Mouse (Mus musculus) forebrain, embryonic 11.5 days (tissue): ENCODE data around the gene Ap1g2. TPM values are rescaled to one million over a fixed set of nuclear protein-coding genes. Genes with fewer than 3 reads are reported as not detected.

ENCODE experiments used
- ATAC-seq: fragments of 200-750 bp; cut with Nextera tagmentation; replicated peaks from 2 replicates; pipeline ENCODE4 v1.8.0; 2017; ENCODE audit warnings: moderate TSS enrichment; ENCODE audit not compliant: low FRiP score
- DNase-seq: peaks from one replicate; pipeline ENCODE4 v3.0.0-alpha.2; 2017; ENCODE audit warnings: low spot score
- H3K27ac ChIP-seq: fragments of 300-500 bp; sonication (generic); 2 replicates; pipeline ENCODE4 v1.5.1; 2014; ENCODE audit warnings: low read depth, low read length
- H3K27me3 ChIP-seq: fragments of 300-500 bp; sonication (generic); 2 replicates; pipeline ENCODE4 v1.6.1; 2014; ENCODE audit warnings: mild to moderate bottlenecking, low read length, mixed read lengths; ENCODE audit not compliant: control insufficient read depth, insufficient read depth
- H3K36me3 ChIP-seq: fragments of 300-500 bp; sonication (generic); 2 replicates; pipeline ENCODE4 v1.6.1; 2014; ENCODE audit warnings: mild to moderate bottlenecking, low read length, moderate library complexity, mixed read lengths; ENCODE audit not compliant: control insufficient read depth, insufficient read depth
- H3K4me1 ChIP-seq: fragments of 300-500 bp; sonication (generic); replicated peaks from 2 replicates; pipeline ENCODE4 v1.6.1; 2014; ENCODE audit warnings: low read length, mixed read lengths; ENCODE audit not compliant: control insufficient read depth, insufficient read depth
- H3K4me2 ChIP-seq: fragments of 300-500 bp; sonication (generic); 2 replicates; pipeline ENCODE4 v1.6.1; 2014; ENCODE audit warnings: low read depth, mild to moderate bottlenecking, low read length, moderate library complexity, mixed read lengths; ENCODE audit not compliant: severe bottlenecking
- H3K4me3 ChIP-seq: fragments of 300-500 bp; sonication (generic); 2 replicates; pipeline ENCODE4 v1.5.1; 2014; ENCODE audit warnings: low read depth, low read length
- H3K9ac ChIP-seq: fragments of 300-500 bp; sonication (generic); 2 replicates; pipeline ENCODE4 v1.6.1; 2014; ENCODE audit warnings: low read length
- H3K9me3 ChIP-seq: fragments of 300-500 bp; sonication (generic); 2 replicates; pipeline ENCODE4 v1.6.1; 2016; ENCODE audit warnings: low read length, mixed read lengths; ENCODE audit not compliant: control insufficient read depth
- WGBS: fragments of 180-500 bp; shearing (Covaris S2); extraction: QIAGEN DNeasy Blood & Tissue Kit; methylation state at CpG from one replicate; pipeline ENCODE4 v1.1.7; 2014; 5-methylcytosine and 5-hydroxymethylcytosine counted together
- polyA plus RNA-seq: library from polyadenylated mRNA; unstranded; fragments of >200 nt; fragmentation: Nextera tagmentation; extraction: Ambion mirVana; gene quantifications from 2 replicates; pipeline ENCODE4 v1.2.1, GENCODE M21; 2014

Ap1g2 gene
- polyA plus RNA-seq, 1 experiment from 2014 or later, result 13.9 TPM

DNA sequence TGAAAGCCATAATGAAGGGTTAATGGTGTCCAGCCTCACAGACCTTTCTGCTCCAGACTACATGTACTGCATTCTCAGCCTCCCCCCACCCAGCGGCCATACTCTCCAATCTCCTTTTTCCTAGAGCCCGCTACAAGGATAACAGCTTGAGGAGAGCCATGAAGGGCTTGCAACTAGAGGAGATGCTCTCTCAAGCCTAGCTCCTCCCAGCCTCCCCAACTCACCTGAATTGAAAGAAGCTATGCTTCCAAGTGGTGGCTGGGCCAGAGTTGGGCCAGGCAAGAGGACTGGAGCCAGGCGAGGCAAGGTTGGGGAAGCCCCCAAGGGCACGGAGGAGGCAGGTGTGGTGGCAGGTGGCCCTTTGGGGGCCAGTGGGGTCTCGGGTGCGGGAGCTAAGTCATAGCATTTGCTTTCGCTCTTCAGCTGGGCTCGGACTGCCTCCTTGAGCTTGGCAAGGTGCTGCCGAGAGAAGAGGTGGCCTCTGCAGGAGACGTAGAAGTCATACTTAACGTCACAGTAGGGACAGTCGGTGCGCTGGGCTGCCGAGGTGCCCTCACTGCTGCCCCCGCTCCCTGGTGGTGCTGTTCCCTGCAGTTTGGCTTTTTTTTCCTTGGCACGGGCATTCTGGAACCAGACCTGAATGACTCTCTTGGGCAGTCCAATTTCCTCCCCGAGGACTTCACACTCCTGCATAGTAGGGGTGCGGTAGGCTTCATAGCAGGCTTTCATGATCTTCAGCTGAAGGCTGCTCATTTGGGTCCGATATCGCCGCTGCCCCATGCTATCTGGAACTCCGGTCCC lies 42.6 kb downstream of the Ap1g2 start:
- H3K4me2 ChIP-seq, result no peak overlapping the region

DNA sequence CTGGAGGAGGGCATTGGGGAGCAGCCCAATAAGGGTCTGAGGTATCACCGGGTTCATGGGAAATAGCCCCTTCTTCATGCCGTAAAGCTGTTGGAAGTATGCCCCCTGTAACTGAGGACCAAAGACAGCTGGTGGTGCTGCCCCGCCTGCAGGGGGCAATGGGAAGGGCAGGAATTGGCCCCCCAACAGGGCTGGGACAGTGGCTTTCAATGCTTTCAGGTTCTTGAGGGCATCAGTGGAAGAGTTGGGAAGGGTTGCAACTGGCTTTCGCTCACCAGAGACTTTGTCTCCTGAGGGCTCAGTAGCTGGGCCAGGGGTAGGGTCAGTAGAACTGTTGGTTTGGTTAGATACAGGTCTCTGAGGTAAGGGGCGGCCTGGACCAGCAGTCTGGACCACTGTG lies 43.3 kb downstream of the Ap1g2 start:
- ATAC-seq (no peak), DNase-seq (no peak)
- Histone ChIP-seq H3K27ac (no peak overlapping the region), H3K27me3 (no peaks in the 10 kb centered on the region), H3K4me2 (no peak overlapping the region), H3K4me1 (peaks cover 9% of the 10 kb centered on the region), H3K36me3 (peaks cover 6% of the 10 kb centered on the region; the same call in 1 of the 2 replicates), H3K9ac (no peak overlapping the region), H3K4me3 (no peak overlapping the region), H3K9me3 (no peaks in the 10 kb centered on the region)
- WGBS, result 91% methylated on average over 5 of the region's 5 CpGs

More for the DNA sequence above, 42.6 kb downstream of the Ap1g2 start:
- Histone ChIP-seq H3K4me1 (peaks cover 9% of the 10 kb centered on the region), H3K9me3 (no peaks in the 10 kb centered on the region), H3K36me3 (peaks cover 6% of the 10 kb centered on the region; the same call in 1 of the 2 replicates), H3K27ac (no peak overlapping the region), H3K9ac (no peak overlapping the region), H3K4me3 (no peak overlapping the region), H3K27me3 (no peaks in the 10 kb centered on the region)
- ATAC-seq (no peak), DNase-seq (no peak)
- WGBS, result 88% methylated on average over 22 of the region's 22 CpGs

DNA sequence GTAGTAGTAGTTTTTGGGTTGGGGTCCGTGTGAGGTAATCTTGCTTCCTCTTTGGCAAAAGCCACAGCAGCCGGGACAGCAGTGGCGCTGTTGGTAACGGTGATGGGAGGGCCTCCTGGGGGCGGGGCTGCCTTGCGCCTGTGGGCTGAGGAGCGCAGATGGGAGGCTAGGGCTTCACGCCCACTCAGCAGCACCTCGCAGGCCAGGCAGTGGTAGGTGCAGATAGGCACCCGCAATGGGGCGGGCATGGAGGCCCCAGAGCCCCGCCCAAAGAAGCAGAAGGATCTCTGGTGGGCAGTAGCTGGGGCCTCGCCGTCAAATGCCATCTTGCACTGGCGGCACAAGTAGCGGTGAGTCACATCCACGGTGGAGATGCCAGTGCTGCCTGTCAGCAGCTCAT lies 43.8 kb downstream of the Ap1g2 start:
- Histone ChIP-seq H3K9ac (no peak overlapping the region), H3K4me1 (peaks cover 9% of the 10 kb centered on the region), H3K27ac (no peak overlapping the region), H3K27me3 (no peaks in the 10 kb centered on the region), H3K4me3 (no peak overlapping the region), H3K36me3 (peaks cover 6% of the 10 kb centered on the region; the same call in 1 of the 2 replicates), H3K4me2 (no peak overlapping the region), H3K9me3 (no peaks in the 10 kb centered on the region)
- ATAC-seq, result peak; percentile 48; the same call in 1 of the 2 replicates
- no peak for DNase-seq
- 37% methylated on average over 17 of the region's 17 CpGs for WGBS

DNA sequence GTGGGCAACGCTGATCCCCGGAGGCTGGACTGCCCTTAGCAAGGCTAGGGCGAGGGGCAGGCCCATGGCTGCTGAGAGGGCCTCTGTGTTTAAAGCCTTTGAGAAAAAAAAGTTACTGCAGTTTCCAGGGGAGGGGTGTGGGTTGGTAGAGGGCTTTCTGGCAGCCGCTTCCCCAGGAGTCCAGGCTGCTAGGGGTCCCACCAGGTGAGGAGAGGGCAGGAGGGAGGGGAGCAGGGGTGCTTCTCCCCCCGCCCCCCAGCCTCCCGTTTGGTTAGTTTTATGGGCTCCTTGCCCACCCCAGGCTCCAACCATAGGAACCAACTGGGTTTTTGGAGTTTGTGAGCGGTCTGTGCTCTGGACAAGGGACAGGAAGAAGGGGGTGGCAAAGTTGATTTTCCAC lies 44.5 kb downstream of the Ap1g2 start:
- Histone ChIP-seq H3K9ac (no peak overlapping the region), H3K4me3 (no peak overlapping the region), H3K27me3 (no peaks in the 10 kb centered on the region), H3K27ac (no peak overlapping the region), H3K4me2 (no peak overlapping the region), H3K9me3 (no peaks in the 10 kb centered on the region), H3K36me3 (peaks cover 6% of the 10 kb centered on the region; the same call in 1 of the 2 replicates), H3K4me1 (peaks cover 9% of the 10 kb centered on the region)
- DNase-seq (no peak), ATAC-seq (no peak)
- WGBS, result 40% methylated on average over 7 of the region's 7 CpGs

DNA sequence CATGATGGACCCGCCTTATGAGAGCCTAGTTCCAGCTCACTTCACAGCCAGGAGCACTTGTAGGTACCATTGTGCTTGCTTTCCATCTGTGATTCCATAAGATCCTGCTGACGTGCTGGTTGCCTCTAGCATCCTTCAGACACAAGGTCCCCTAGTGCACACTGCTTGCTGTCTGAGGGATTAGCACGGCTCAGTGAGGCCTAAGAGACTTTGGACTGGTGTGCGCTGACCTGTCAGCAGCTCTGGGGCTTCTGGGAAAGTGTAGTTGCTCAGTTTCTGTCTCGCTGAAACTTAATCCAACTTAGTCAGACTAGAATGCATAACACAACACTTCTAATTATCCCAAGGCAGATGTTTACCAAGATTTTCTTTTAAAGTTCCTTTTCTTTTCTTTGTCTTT lies 46.5 kb downstream of the Ap1g2 start:
- Histone ChIP-seq H3K4me1 (peaks cover 9% of the 10 kb centered on the region), H3K4me2 (no peak overlapping the region), H3K9me3 (no peaks in the 10 kb centered on the region), H3K4me3 (no peak overlapping the region), H3K27ac (no peak overlapping the region), H3K27me3 (no peaks in the 10 kb centered on the region), H3K9ac (no peak overlapping the region), H3K36me3 (no peaks in the 10 kb centered on the region; the same call in 1 of the 2 replicates)
- ATAC-seq (no peak), DNase-seq (no peak)
- WGBS, result 27% methylated on average over 5 of the region's 5 CpGs

DNA sequence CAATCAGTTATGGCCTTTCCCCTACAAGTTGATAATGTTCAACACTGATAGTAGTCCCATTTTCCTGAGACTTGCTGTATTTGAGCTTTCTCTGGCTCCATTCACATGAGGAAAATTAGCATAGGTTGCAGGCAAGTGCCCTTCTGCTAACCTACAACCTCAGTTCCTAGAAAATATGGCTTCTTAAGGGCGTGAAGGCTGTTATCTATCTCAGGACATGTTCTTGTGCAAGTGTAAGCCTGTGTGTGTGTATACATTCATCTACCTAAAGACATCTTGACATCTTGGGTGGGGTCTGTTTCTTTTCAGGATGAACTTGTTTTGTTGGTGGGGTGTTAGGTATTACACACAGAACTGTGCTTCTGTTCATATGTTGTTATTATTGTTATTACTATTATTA lies 47.4 kb downstream of the Ap1g2 start:
- Histone ChIP-seq H3K27ac (no peak overlapping the region), H3K36me3 (no peaks in the 10 kb centered on the region), H3K4me2 (no peak overlapping the region), H3K4me3 (no peak overlapping the region), H3K9me3 (no peaks in the 10 kb centered on the region), H3K27me3 (no peaks in the 10 kb centered on the region), H3K4me1 (peaks cover 9% of the 10 kb centered on the region), H3K9ac (no peak overlapping the region)
- DNase-seq (no peak), ATAC-seq (no peak)
- WGBS, result 86% methylated on average over 1 of the region's 1 CpGs

DNA sequence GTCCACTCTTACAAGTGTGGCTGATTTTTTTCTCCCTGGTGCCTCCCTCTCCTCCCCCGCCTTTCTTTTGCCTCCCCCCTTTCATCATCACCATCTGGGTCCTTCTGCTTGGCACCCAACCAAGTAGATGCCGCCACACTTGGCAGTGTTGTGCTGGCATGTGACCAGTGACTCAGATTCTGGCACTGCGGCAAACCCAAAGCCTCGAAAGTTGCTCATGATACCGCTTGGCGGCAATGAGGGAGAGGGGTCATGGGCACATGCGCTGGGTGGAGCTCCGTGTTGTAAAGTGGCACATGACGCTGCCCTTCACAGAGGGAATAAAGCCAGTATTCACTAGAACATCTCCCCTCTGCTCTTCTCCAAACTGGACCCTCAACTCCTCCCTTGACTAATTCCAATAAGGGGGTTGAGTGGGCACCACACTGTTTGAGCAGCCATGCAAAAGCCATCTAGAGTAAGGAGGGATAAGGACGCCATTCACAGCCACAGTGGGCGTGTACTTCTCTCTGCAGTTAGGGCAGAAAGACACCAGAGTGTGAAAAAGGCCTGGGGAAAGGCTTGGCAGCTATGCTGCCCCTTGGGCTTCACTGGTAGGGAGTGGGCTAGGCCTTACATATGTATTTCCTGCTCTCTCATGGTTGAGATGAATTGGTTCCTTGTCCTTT lies 51.1 kb downstream of the Ap1g2 start:
- no peak for DNase-seq
- peaks cover 4% of the 10 kb centered on the region; the same call in 1 of the 2 replicates for H3K4me1 ChIP-seq
- 80% methylated on average over 11 of the region's 11 CpGs for WGBS
- ATAC-seq, result no peak
- H3K4me2 ChIP-seq, result no peak overlapping the region
- no peaks in the 10 kb centered on the region for H3K27me3 ChIP-seq
- H3K9ac ChIP-seq, result no peak overlapping the region
- H3K36me3 ChIP-seq, result no peaks in the 10 kb centered on the region
- no peak overlapping the region for H3K4me3 ChIP-seq
- H3K27ac ChIP-seq, result no peak overlapping the region
- H3K9me3 ChIP-seq, result no peaks in the 10 kb centered on the region

DNA sequence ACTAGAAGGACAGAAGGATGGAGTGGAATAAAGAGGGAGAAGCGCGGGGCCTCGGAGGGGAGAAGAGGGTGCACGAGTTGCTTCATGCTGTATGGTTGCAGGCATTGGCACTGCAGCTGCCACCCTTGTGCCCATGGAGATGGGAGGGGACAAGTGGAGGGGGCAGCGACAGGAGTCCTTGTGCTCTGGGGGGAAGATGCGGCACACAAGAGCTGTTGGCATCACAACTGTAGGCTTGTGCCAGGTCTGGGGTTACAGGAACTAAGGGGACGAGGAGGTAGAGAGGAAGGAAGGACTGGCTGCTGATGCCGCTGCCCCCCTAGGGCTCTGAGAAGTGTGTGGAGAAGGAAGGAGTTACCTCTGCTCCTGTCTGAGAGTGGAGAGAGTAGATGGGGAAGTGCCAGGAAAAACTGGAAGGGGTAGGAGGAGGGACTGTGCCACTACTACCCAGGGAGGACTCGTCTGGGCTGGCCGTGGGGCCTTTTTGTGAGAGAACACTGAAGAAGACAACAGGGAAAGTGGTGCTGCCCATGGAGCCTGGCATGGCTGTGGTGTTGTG lies 52.1 kb downstream of the Ap1g2 start:
- Histone ChIP-seq H3K4me3 (no peak overlapping the region), H3K36me3 (no peaks in the 10 kb centered on the region), H3K27me3 (no peaks in the 10 kb centered on the region), H3K4me2 (no peak overlapping the region), H3K27ac (no peak overlapping the region), H3K9me3 (no peaks in the 10 kb centered on the region), H3K9ac (no peak overlapping the region), H3K4me1 (no peaks in the 10 kb centered on the region; the same call in 1 of the 2 replicates)
- DNase-seq, result no peak
- ATAC-seq, result no peak
- 89% methylated on average over 10 of the region's 10 CpGs for WGBS
